Mouse (Mus musculus) myocyte (in vitro differentiated cells): Measurements from ENCODE around the gene Lrrc4. TPM values are rescaled to one million over a fixed set of nuclear protein-coding genes. Genes with fewer than 3 reads are reported as not detected.

Experiments
- H3K27me3 ChIP-seq: one replicate; pipeline ENCODE4 v1.6.1; 2011; ENCODE audit not compliant: control insufficient read depth, insufficient read depth, insufficient read length
- H3K36me3 ChIP-seq: one replicate; pipeline ENCODE4 v1.6.1; 2011; ENCODE audit not compliant: control insufficient read depth, insufficient read depth
- H3K4me2 ChIP-seq: one replicate; pipeline ENCODE4 v1.6.1; 2011; ENCODE audit warnings: low read depth, control low read depth
- H3K4me3 ChIP-seq: one replicate; pipeline ENCODE4 v1.5.1; 2011; ENCODE audit warnings: mild to moderate bottlenecking, control low read depth, moderate library complexity
- H3K79me2 ChIP-seq: one replicate; pipeline ENCODE4 v1.6.1; 2011; ENCODE audit not compliant: control insufficient read depth, insufficient read depth
- H3ac ChIP-seq: one replicate; pipeline ENCODE4 v1.6.1; 2011; ENCODE audit not compliant: control insufficient read depth, insufficient read length
- CEBPB ChIP-seq: IDR thresholded peaks from 2 replicates; pipeline ENCODE4 v1.6.1; 2011; ENCODE audit warnings: mild to moderate bottlenecking, moderate library complexity; ENCODE audit not compliant: poor library complexity, insufficient read depth, severe bottlenecking
- E2F4 ChIP-seq: IDR thresholded peaks from one replicate; pipeline ENCODE4 v1.6.1; 2011; ENCODE audit warnings: mild to moderate bottlenecking, control low read depth, moderate library complexity; ENCODE audit not compliant: insufficient read depth
- MAX ChIP-seq: IDR thresholded peaks from one replicate; pipeline ENCODE4 v1.6.1; 2011; ENCODE audit warnings: low read depth, mild to moderate bottlenecking, control low read depth
- MYOD1 ChIP-seq, 3 experiments: IDR thresholded peaks; one replicate each; pipeline ENCODE4 v1.6.1; 2011; ENCODE audit warnings: control low read depth in 2 of 3, low read depth in 2 of 3, mild to moderate bottlenecking in 2 of 3, moderate library complexity in 1 of 3; ENCODE audit not compliant: insufficient read length in 2 of 3, control insufficient read depth in 1 of 3
- MYOG ChIP-seq, 3 experiments: IDR thresholded peaks; one replicate each; pipeline ENCODE4 v1.6.1; 2011; ENCODE audit warnings: control low read depth in 2 of 3, low read depth in 2 of 3, mild to moderate bottlenecking in 2 of 3; ENCODE audit not compliant: insufficient read length in 2 of 3, control insufficient read depth in 1 of 3, insufficient read depth in 1 of 3
- POLR2A ChIP-seq: IDR thresholded peaks from one replicate; pipeline ENCODE4 v1.6.1; 2011; ENCODE audit warnings: low read depth, mild to moderate bottlenecking, control low read depth, moderate library complexity; ENCODE audit not compliant: insufficient read length
- POLR2AphosphoS2 ChIP-seq: IDR thresholded peaks from one replicate; pipeline ENCODE4 v1.6.1; 2011; ENCODE audit warnings: low read depth, control low read depth; ENCODE audit not compliant: insufficient read length
- REST ChIP-seq: IDR thresholded peaks from one replicate; pipeline ENCODE4 v1.6.1; 2011; ENCODE audit warnings: mild to moderate bottlenecking, control low read depth, moderate library complexity; ENCODE audit not compliant: insufficient read depth, insufficient read length
- SRF ChIP-seq: IDR thresholded peaks from one replicate; pipeline ENCODE4 v1.6.1; 2011; ENCODE audit warnings: low read depth; ENCODE audit not compliant: control insufficient read depth, insufficient read length
- TCF12 ChIP-seq: IDR thresholded peaks from one replicate; pipeline ENCODE4 v1.6.1; 2011; ENCODE audit warnings: mild to moderate bottlenecking, control low read depth; ENCODE audit not compliant: poor library complexity, insufficient read depth, severe bottlenecking
- TCF3 ChIP-seq: IDR thresholded peaks from one replicate; pipeline ENCODE4 v1.6.1; 2011; ENCODE audit warnings: low read depth, control low read depth; ENCODE audit not compliant: insufficient read length
- USF1 ChIP-seq: IDR thresholded peaks from one replicate; pipeline ENCODE4 v1.6.1; 2011; ENCODE audit warnings: low read depth, mild to moderate bottlenecking, control low read depth, moderate library complexity
- polyA plus RNA-seq: library from polyadenylated mRNA; unstranded; fragments of >200 nt; fragmentation: generic; extraction: Trizol; gene quantifications from one replicate; pipeline ENCODE4 v1.2.1, GENCODE M21; 2012; ENCODE audit warnings: missing spikeins

Gene Lrrc4
- polyA plus RNA-seq, 1 experiment: 0.72 TPM

DNA sequence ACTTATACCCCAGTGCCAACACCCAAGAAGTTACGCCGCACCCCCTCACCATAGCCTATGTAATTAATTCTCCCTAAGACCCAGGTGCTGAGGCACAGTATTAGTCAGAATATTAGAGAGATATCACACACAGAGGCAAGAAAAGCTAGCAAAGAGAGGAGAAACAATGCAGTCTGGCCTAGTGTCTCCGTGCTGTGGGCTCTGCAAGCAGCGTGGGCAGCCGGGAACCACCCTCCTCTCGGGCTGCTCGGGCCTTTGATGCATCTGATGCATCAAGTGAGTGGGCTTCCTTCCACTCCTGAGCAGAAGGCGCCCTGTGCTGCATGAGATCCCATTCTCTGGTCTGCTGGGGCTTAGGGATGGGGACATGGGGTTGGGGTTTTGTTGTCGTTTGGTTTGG is 18.5 kb downstream of the Lrrc4 start:
- no peak overlapping the region for H3K4me2 ChIP-seq

DNA sequence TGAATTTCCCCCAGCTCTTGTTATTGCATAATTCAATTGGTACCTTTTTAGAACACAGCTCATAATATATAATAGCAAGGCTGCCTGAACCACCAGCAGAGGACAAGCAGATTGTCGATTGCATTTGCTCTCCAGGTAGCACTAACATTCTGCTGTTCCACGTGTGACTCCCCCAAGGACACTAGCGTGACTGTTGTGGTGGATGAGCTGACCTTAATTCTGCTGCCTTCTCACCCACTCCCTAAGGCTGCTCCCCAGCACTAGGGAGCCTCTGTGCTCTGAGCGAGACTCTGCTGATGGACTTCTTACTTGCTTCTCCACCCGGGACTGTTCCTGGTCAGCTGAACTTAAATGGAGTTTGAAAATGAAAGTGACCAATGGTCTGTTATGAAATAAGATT is 26.8 kb downstream of the Lrrc4 start:
- no peaks in the 10 kb centered on the region for H3K27me3 ChIP-seq
- H3K79me2 ChIP-seq: no peaks in the 10 kb centered on the region
- H3K4me3 ChIP-seq: no peak overlapping the region
- no peak overlapping the region for H3K4me2 ChIP-seq
- H3ac ChIP-seq: no peak overlapping the region
- H3K36me3 ChIP-seq: peaks cover 28% of the 10 kb centered on the region
- TF ChIP-seq USF1 (no peak), SRF (no peak), E2F4 (no peak), MYOD1 (IDR thresholded peaks at IDR 0.05; ENCODE audit: control insufficient read depth in 1 of 3, insufficient read length in 2 of 3, low read depth in 2 of 3) (no peak), POLR2AphosphoS2 (no peak), CEBPB (no peak), MAX (no peak), TCF12 (no peak), MYOG (IDR thresholded peaks at IDR 0.05; ENCODE audit: control insufficient read depth in 1 of 3, insufficient read depth in 1 of 3, insufficient read length in 2 of 3, low read depth in 2 of 3) (no peak), POLR2A (no peak), REST (no peak), TCF3 (no peak)

More for the DNA sequence above, 18.5 kb downstream of the Lrrc4 start:
- no peak for TF ChIP-seq POLR2A
- no peak for TF ChIP-seq POLR2AphosphoS2
- no peak for TF ChIP-seq TCF3
- TF ChIP-seq REST: no peak
- TF ChIP-seq MAX: no peak
- no peak for TF ChIP-seq USF1
- TF ChIP-seq CEBPB: no peak
- TF ChIP-seq E2F4: no peak
- TF ChIP-seq TCF12: no peak
- no peak for TF ChIP-seq MYOG (IDR thresholded peaks at IDR 0.05; ENCODE audit: control insufficient read depth in 1 of 3, insufficient read depth in 1 of 3, insufficient read length in 2 of 3, low read depth in 2 of 3)
- no peak for TF ChIP-seq MYOD1 (IDR thresholded peaks at IDR 0.05; ENCODE audit: control insufficient read depth in 1 of 3, insufficient read length in 2 of 3, low read depth in 2 of 3)
- TF ChIP-seq SRF: no peak
- Histone ChIP-seq H3K79me2 (no peaks in the 10 kb centered on the region), H3ac (no peak overlapping the region), H3K27me3 (no peaks in the 10 kb centered on the region), H3K4me3 (no peak overlapping the region), H3K36me3 (no peaks in the 10 kb centered on the region)

DNA sequence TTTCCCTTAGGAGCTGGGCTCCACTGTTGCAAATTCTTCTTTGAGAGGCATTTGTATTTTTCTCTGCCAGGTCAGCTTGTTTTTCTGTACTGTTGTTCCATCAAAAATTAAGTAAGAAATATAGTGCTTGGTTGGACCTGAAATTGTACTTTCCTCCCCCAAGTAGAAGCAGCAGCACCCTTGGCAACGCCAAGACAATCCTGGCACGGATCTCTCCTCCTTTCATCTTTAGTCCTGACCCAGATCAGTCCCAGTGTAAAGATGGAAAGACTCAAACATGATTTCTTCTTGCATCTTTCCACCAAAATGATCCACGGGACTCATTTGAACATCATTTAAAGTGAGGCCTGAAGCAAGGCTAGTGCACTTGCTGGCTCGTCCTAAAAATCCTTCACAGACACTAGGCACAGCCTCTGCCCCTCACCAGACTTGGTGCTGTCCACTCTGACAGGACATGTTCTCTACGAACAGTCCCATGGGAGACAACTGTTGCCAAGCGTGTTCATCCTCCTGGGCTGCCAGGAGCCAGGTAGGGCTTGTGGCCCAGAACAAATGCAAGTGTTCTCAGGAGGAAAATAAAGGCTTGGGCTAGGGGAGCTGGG is 27.8 kb downstream of the Lrrc4 start:
- Histone ChIP-seq H3ac (no peak overlapping the region), H3K27me3 (no peaks in the 10 kb centered on the region), H3K36me3 (peaks cover 28% of the 10 kb centered on the region), H3K4me2 (no peak overlapping the region), H3K79me2 (no peaks in the 10 kb centered on the region), H3K4me3 (no peak overlapping the region)
- TF ChIP-seq MYOD1 (IDR thresholded peaks at IDR 0.05; ENCODE audit: control insufficient read depth in 1 of 3, insufficient read length in 2 of 3, low read depth in 2 of 3) (no peak), TCF3 (no peak), REST (no peak), TCF12 (no peak), MYOG (IDR thresholded peaks at IDR 0.05; ENCODE audit: control insufficient read depth in 1 of 3, insufficient read depth in 1 of 3, insufficient read length in 2 of 3, low read depth in 2 of 3) (no peak), POLR2A (no peak), MAX (no peak), E2F4 (no peak), SRF (no peak), USF1 (no peak), CEBPB (no peak), POLR2AphosphoS2 (no peak)

DNA sequence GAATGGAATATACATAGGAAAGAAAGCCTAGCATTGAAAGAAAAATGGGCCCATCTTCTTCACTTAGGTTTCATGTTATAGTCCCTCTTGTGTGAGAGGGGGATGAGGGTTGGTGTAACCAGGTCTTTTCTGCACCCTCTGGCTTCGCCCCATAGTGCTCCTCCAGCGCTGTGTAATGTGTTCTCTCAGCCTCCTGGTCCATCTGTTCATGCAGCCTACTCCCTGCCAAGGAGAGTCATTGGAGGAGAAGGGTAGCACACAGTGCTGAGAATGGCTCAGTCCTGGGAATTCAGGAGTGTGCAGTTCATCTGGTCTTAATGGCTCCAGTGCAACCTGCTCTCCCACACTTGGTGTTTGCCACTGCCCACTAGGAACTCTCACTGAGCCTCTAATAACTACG is 30.6 kb downstream of the Lrrc4 start:
- H3K4me3 ChIP-seq: no peak overlapping the region
- H3K27me3 ChIP-seq: no peaks in the 10 kb centered on the region
- no peak for TF ChIP-seq USF1
- TF ChIP-seq MYOD1 (IDR thresholded peaks at IDR 0.05; ENCODE audit: control insufficient read depth in 1 of 3, insufficient read length in 2 of 3, low read depth in 2 of 3): no peak
- no peak for TF ChIP-seq POLR2AphosphoS2
- no peak for TF ChIP-seq MYOG (IDR thresholded peaks at IDR 0.05; ENCODE audit: control insufficient read depth in 1 of 3, insufficient read depth in 1 of 3, insufficient read length in 2 of 3, low read depth in 2 of 3)
- TF ChIP-seq TCF12: no peak
- no peak for TF ChIP-seq REST
- TF ChIP-seq POLR2A: no peak
- no peak for TF ChIP-seq MAX
- TF ChIP-seq E2F4: no peak
- TF ChIP-seq TCF3: no peak
- TF ChIP-seq SRF: no peak
- no peak for TF ChIP-seq CEBPB
- H3K79me2 ChIP-seq: no peaks in the 10 kb centered on the region
- H3K36me3 ChIP-seq: peaks cover 35% of the 10 kb centered on the region
- H3ac ChIP-seq: no peak overlapping the region
- H3K4me2 ChIP-seq: no peak overlapping the region
